Mouse (Mus musculus): ENCODE results near the gene Ak3.

GRCm38 (mm10) chr19:29042647-29043046 is 5.1 kb downstream of the Ak3 start:
- TF ChIP-seq POLR2A (IDR thresholded peaks at IDR 0.05; ENCODE audit: low read depth, low read length), result no peak
- no peak for TF ChIP-seq CTCF (IDR thresholded peaks at IDR 0.05; ENCODE audit: extremely low read depth, insufficient read depth, insufficient read length, insufficient replicate concordance)
